Mouse (Mus musculus) CH12.LX (cell line): ENCODE measurements at regions not wholly inside any gene's neighbourhood (a gene's known extent, or its start where the extent isn't known, plus 50 kb on each side); places are given as distances from the start of the nearest gene placed in this dataset.

Experiments
- DNase-seq: peaks from one replicate; pipeline ENCODE4 v3.0.0-alpha.2; 2013; ENCODE audit errors: extremely low read depth
- H3K27ac ChIP-seq: 2 replicates; pipeline ENCODE4 v1.5.1; 2012; ENCODE audit warnings: low read depth, mild to moderate bottlenecking, control low read depth, moderate library complexity; ENCODE audit not compliant: insufficient read depth
- H3K27me3 ChIP-seq: replicated peaks from 2 replicates; pipeline ENCODE3; 2012; ENCODE audit warnings: inconsistent platforms
- H3K36me3 ChIP-seq, 2 experiments: replicated peaks in 1 of 2; 2 replicates each; pipeline versions ENCODE3 to v1.6.1; 2012; ENCODE audit warnings: inconsistent platforms in 1 of 2, low read length in 1 of 2, mild to moderate bottlenecking in 1 of 2, mixed read lengths in 1 of 2, moderate library complexity in 1 of 2; ENCODE audit not compliant: control insufficient read depth in 1 of 2, insufficient read depth in 1 of 2
- H3K4me1 ChIP-seq, 2 experiments: 2 replicates each; pipeline ENCODE4 v1.6.1; 2012; ENCODE audit warnings: inconsistent platforms in 1 of 2, moderate library complexity in 1 of 2; ENCODE audit not compliant: insufficient read depth in 2 of 2, control insufficient read depth in 1 of 2
- H3K4me2 ChIP-seq: 2 replicates; pipeline ENCODE4 v1.6.1; 2012; ENCODE audit warnings: low read depth, mild to moderate bottlenecking, control low read depth; ENCODE audit not compliant: poor library complexity, insufficient read depth, severe bottlenecking
- H3K4me3 ChIP-seq, 3 experiments: fragments of 150-350 bp in 1 of 3; sonication (generic) in 1 of 3; replicated peaks in 1 of 3; 2 replicates each; pipeline versions ENCODE3 to v1.5.1; 2011 to 2012; ENCODE audit warnings: low read depth in 2 of 3, low read length in 2 of 3, mild to moderate bottlenecking in 2 of 3, moderate library complexity in 2 of 3, control low read depth in 1 of 3, improper control_type of control experiment in 1 of 3, inconsistent platforms in 1 of 3, mixed read lengths in 1 of 3; ENCODE audit not compliant: poor library complexity in 1 of 3
- H3K79me2 ChIP-seq: replicated peaks from 2 replicates; pipeline ENCODE4 v1.6.1; 2012; ENCODE audit warnings: mild to moderate bottlenecking, moderate library complexity; ENCODE audit not compliant: control insufficient read depth, poor library complexity, insufficient read depth, severe bottlenecking; ENCODE audit errors: extremely low read depth
- H3K9ac ChIP-seq: 2 replicates; pipeline ENCODE4 v1.6.1; 2012; ENCODE audit warnings: low read depth, mild to moderate bottlenecking, control low read depth, moderate library complexity; ENCODE audit not compliant: insufficient read depth
- H3K9me3 ChIP-seq: replicated peaks from 2 replicates; pipeline ENCODE3; 2012; ENCODE audit warnings: low read length, inconsistent platforms, mixed read lengths
- CHD1 ChIP-seq: IDR thresholded peaks from 2 replicates; pipeline ENCODE4 v1.6.1; 2012; ENCODE audit warnings: low read depth, low read length, improper control_type of control experiment, inconsistent platforms
- CHD2 ChIP-seq: IDR thresholded peaks from 2 replicates; pipeline ENCODE4 v1.6.1; 2011; ENCODE audit warnings: low read length, improper control_type of control experiment
- E2F4 ChIP-seq: IDR thresholded peaks from 2 replicates; pipeline ENCODE4 v1.6.1; 2011; ENCODE audit warnings: low read depth, low read length, improper control_type of control experiment; ENCODE audit not compliant: insufficient replicate concordance
- ELF1 ChIP-seq: IDR thresholded peaks from 2 replicates; pipeline ENCODE4 v1.6.1; 2014; ENCODE audit warnings: low read depth, mild to moderate bottlenecking, inconsistent platforms, low read length, improper control_type of control experiment
- EP300 ChIP-seq: IDR thresholded peaks from 2 replicates; pipeline ENCODE4 v1.6.1; 2011; ENCODE audit warnings: low read length, improper control_type of control experiment
- ETS1 ChIP-seq: conservative IDR thresholded peaks from 2 replicates; pipeline ENCODE4 v1.6.1; 2012; ENCODE audit warnings: low read depth, mild to moderate bottlenecking, inconsistent platforms, low read length, improper control_type of control experiment, moderate library complexity
- HCFC1 ChIP-seq: IDR thresholded peaks from 2 replicates; pipeline ENCODE4 v1.6.1; 2012; ENCODE audit warnings: low read depth, mild to moderate bottlenecking, inconsistent platforms, low read length, improper control_type of control experiment
- IRF4 ChIP-seq: IDR thresholded peaks from 2 replicates; pipeline ENCODE4 v1.6.1; 2014; ENCODE audit warnings: low read depth, mild to moderate bottlenecking, inconsistent platforms, low read length, improper control_type of control experiment
- JUN ChIP-seq: IDR thresholded peaks from 2 replicates; pipeline ENCODE4 v1.6.1; 2011; ENCODE audit warnings: low read depth, mild to moderate bottlenecking, low read length, improper control_type of control experiment, moderate library complexity; ENCODE audit not compliant: insufficient read depth
- MAZ ChIP-seq: IDR thresholded peaks from 2 replicates; pipeline ENCODE4 v1.6.1; 2012; ENCODE audit warnings: low read depth, mild to moderate bottlenecking, inconsistent platforms, low read length, improper control_type of control experiment, moderate library complexity
- MYC ChIP-seq: IDR thresholded peaks from 2 replicates; pipeline ENCODE4 v1.6.1; 2011; ENCODE audit warnings: low read depth, mild to moderate bottlenecking, improper control_type of control experiment, low read length
- POLR2AphosphoS2 ChIP-seq: IDR thresholded peaks from 2 replicates; pipeline ENCODE4 v1.6.1; 2011; ENCODE audit warnings: low read depth, low read length, improper control_type of control experiment
- SIN3A ChIP-seq: IDR thresholded peaks from 2 replicates; pipeline ENCODE4 v1.6.1; 2012; ENCODE audit warnings: low read length, improper control_type of control experiment, inconsistent platforms
- USF1 ChIP-seq: IDR thresholded peaks from 2 replicates; pipeline ENCODE4 v1.6.1; 2014; ENCODE audit warnings: low read depth, mild to moderate bottlenecking, inconsistent platforms, low read length, improper control_type of control experiment
- USF2 ChIP-seq: conservative IDR thresholded peaks from 2 replicates; pipeline ENCODE4 v1.6.1; 2011; ENCODE audit warnings: low read depth, low read length, improper control_type of control experiment
- ZKSCAN1 ChIP-seq: IDR thresholded peaks from 2 replicates; pipeline ENCODE4 v1.6.1; 2012; ENCODE audit warnings: low read depth, inconsistent platforms, low read length, improper control_type of control experiment, borderline replicate concordance
- ZMIZ1 ChIP-seq: IDR thresholded peaks from 2 replicates; pipeline ENCODE4 v1.6.1; 2012; ENCODE audit warnings: low read depth, mild to moderate bottlenecking, inconsistent platforms, low read length, improper control_type of control experiment
- ZNF384 ChIP-seq: IDR thresholded peaks from 2 replicates; pipeline ENCODE4 v1.6.1; 2012; ENCODE audit warnings: low read depth, low read length, improper control_type of control experiment, inconsistent platforms
- dilution Hi-C: fragments of 300-500 bp; cut with MboI; formaldehyde crosslinking; loops from 2 replicates; pipeline ENCODE4 v1.14.3; 2020; ENCODE audit warnings: low sequenced_read_pairs; ENCODE audit not compliant: extremely low pct_unique_long_range_greater_than_20kb, extremely low pct_ligation_motif_present
- in situ Hi-C: fragments of 300-500 bp; cut with MboI; formaldehyde crosslinking; loops from 3 replicates; pipeline ENCODE4 v1.14.3; 2019; ENCODE audit warnings: low sequenced_read_pairs, low pct_ligation_motif_present, low pct_unique_long_range_greater_than_20kb, mixed read lengths

DNA sequence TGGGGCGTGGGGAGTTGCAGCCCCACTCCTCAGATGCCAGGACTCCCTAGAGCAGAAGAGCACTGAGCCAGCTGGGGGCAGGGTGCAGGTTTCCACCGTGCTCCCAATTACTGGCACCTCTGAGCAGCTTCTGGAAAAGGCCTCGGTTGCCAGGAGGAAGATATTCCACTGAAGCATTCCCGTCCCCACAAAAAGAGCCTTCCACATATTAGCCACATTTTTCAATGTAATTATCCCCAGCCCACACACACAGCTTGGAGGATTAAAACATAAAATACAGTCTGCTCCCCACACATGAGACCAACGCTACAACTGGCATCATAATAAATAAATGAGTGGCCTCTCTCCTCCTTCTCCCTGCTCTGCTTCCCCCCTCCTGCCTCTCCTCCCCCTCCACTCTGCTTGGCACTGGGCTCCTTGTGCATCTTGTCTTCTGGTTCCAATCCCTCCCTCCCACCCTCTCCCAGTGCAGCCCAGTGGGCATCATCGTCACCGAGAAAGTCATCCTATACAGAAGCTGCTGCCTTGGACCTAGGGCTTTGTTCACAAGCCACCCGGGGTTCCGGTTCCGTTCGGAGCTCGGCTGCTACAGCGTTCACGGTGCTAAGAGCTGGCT, 331.3 kb upstream of the Zmiz1 start:
- peaks cover 1% of the 10 kb centered on the region for H3K27me3 ChIP-seq
- H3K79me2 ChIP-seq = no peaks in the 10 kb centered on the region; the same call in 1 of the 2 replicates
- H3K9me3 ChIP-seq = no peaks in the 10 kb centered on the region
- no peak overlapping the region for H3K4me2 ChIP-seq
- H3K4me3 ChIP-seq = no peak overlapping the region
- H3K9ac ChIP-seq = no peak overlapping the region
- H3K27ac ChIP-seq = no peak overlapping the region
- no peak for TF ChIP-seq ZKSCAN1
- TF ChIP-seq SIN3A = no peak
- TF ChIP-seq MYC = no peak
- no peak for TF ChIP-seq ZNF384
- no peak for TF ChIP-seq USF2
- no peak for TF ChIP-seq CHD2
- TF ChIP-seq ETS1 = no peak
- TF ChIP-seq HCFC1 = no peak
- no peak for TF ChIP-seq CHD1
- TF ChIP-seq POLR2AphosphoS2 = no peak
- TF ChIP-seq JUN = no peak
- TF ChIP-seq ELF1 = no peak
- TF ChIP-seq EP300 = no peak
- TF ChIP-seq E2F4 = no peak
- TF ChIP-seq IRF4 = no peak
- no peak for TF ChIP-seq USF1
- TF ChIP-seq ZMIZ1 = no peak
- TF ChIP-seq MAZ = no peak
- TF ChIP-seq, all 38 proteins: peak for 0
- in situ Hi-C loops (loop anchor here (10.0 kb wide), 1 partner anchor 427 kb away; no protein-coding TSS in a partner anchor), dilution Hi-C loops (no loop called here)
- Histone ChIP-seq H3K36me3 (no peaks in the 10 kb centered on the region), H3K4me1 (peaks cover 3 to 10% of the 10 kb centered on the region in 2 experiments; a peak in 3 of 4 replicates)
- DNase-seq = no peak

GRCm38 (mm10) chr14:25128160-25128547, 330.8 kb upstream of the Zmiz1 start:
- no peak overlapping the region for H3K4me3 ChIP-seq
- H3K4me2 ChIP-seq = no peak overlapping the region
- DNase-seq = no peak
- H3K4me1 ChIP-seq = peaks cover 3 to 10% of the 10 kb centered on the region in 2 experiments; a peak in 3 of 4 replicates
- H3K36me3 ChIP-seq = no peaks in the 10 kb centered on the region
- TF ChIP-seq IRF4 = no peak
- TF ChIP-seq, all 38 proteins: peak for 0
- Histone ChIP-seq H3K9ac (no peak overlapping the region), H3K27me3 (no peaks in the 10 kb centered on the region), H3K9me3 (no peaks in the 10 kb centered on the region), H3K27ac (no peak overlapping the region), H3K79me2 (no peaks in the 10 kb centered on the region; the same call in 1 of the 2 replicates)
- in situ Hi-C loops (loop anchor here (10.0 kb wide), 1 partner anchor 427 kb away; no protein-coding TSS in a partner anchor), dilution Hi-C loops (no loop called here)
